Mouse (Mus musculus) naive thymus-derived CD4-positive, alpha-beta T cell, adult 5 months (primary cell): Measurements from ENCODE around the gene Prtn3. TPM values are rescaled to one million over a fixed set of nuclear protein-coding genes. Genes with fewer than 3 reads are reported as not detected.

Experiments used
- polyA plus RNA-seq: library from polyadenylated mRNA; unstranded; fragments of 100-300 nt; shearing (Covaris generic); gene quantifications from one replicate; pipeline ENCODE4 v1.2.1, GENCODE M21; 2017

The Prtn3 gene
- polyA plus RNA-seq: not detected

DNA sequence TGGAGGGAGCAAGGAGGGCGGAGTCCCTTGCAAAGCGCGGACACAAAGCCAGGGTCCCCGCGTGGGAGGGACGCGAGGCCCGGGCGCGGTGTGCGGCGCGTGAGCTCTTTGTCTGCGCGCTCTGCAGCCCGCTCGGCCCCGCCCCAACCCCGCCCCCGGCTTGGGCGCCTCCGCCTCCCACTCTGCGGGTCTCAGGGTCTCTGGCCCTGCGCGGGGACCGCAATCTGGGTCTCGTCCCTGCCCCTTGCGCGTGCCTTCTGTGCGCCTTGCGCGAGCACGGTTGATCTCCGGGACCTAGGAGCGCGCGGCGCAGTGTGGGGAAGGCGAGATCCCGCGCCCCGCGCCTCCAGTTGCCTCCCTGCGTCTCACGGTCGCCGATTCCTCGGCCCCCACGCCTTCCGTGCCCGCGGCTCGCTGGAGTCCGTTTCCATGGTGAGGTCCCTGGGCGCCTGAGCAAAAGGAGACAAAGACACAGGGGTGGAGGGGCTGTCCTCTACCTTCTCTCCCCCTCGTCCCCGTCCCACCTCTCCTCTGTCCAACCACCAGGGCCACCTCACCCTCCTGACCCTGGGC is at the start of gene Prtn3, which contains the start of gene Plppr3:
Gene Prtn3 (plus strand): TSS at position 187 of the 573 bp plus-strand sequence.
Gene Plppr3 (minus strand): TSS at position 345 of the 573 bp plus-strand sequence.

DNA sequence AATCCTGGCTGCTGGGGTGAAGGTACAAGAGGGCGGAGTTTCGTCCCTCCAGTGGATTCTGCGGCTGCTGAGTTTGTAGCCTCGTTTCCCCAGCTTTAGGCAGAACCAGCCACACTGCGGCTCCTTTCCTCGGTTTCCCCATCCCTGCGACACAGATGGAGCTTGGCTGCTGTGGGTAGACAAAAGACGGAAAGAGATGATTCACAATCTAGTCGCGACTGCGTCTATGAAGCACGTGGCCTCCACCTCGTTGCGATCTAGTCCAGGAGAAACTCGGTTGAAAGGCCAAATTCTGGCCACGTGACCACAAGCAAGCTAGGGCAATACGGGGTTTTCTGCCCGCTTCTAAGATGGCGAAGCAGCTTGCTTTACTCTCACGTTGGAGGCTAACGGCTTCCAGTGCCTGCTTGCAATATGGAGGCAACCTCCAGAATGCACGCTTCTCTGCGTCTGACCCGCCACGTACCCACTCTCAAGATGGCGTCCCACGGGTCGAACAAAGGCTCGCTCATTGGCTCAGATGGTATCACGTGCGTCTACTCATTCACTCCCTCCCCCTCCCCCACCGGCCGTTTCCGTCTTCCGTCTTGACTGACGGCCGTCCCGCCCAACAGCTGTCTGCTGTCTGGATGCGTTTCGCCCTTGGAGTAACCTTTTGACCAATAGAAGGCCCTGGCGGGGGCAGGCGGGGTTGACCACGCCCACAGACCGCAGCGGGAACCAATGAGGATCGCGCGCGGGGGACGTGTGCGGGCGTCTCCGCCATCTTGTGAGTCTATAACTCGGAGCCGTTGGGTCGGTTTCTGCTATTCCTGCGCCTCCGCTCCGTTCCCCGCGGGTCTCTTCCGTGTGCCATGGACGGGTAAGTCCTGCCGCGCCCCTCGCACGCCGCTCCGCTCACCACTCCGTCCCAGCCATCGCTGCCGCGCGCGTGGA is 20.1 kb upstream of the Prtn3 start, which contains the start of gene Ptbp1:
Gene Ptbp1 (plus strand): TSS at position 568 of the 936 bp plus-strand sequence.

DNA sequence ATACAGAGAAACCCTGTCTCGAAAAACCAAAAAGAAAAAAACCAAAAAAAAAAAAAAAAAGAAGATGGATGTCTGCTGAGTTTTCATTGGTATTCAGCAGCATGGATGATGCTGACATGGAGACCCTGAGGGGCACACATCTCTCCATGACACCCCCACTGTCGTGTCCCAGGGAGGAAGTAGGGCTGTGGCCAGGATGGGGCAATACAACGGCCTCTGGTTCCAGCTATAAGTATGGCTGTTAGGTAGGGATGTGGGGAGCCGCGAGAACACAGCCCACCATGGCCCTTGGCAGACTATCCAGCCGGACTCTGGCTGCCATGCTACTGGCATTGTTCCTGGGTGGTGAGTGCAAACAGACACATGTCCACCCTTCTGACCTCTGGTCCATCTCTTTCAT is 11.8 kb downstream of the Prtn3 start, which contains the start of gene Elane:
Gene Elane (plus strand): TSS at position 194 of the 400 bp plus-strand sequence.

DNA sequence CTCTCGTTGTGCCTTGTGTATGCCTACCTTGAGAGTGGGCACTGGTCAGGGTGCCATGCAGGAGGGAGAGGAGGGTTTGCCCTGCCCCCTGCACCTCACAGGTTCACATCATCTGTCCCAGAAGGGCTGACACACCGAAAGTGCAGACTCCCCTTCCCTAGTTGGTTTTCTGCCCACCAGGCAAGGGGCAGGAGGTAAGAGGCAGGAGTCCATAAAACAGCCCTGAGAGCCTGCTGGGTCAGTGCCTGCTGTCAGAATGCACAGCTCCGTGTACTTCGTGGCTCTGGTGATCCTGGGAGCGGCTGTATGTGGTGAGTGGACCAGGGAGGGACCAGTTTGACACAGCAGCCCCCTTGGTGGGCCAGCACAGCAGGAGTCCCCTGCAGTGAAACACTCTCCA is 16.4 kb downstream of the Prtn3 start, which contains the start of gene Cfd:
Gene Cfd (plus strand): TSS at position 184 of the 400 bp plus-strand sequence.

DNA sequence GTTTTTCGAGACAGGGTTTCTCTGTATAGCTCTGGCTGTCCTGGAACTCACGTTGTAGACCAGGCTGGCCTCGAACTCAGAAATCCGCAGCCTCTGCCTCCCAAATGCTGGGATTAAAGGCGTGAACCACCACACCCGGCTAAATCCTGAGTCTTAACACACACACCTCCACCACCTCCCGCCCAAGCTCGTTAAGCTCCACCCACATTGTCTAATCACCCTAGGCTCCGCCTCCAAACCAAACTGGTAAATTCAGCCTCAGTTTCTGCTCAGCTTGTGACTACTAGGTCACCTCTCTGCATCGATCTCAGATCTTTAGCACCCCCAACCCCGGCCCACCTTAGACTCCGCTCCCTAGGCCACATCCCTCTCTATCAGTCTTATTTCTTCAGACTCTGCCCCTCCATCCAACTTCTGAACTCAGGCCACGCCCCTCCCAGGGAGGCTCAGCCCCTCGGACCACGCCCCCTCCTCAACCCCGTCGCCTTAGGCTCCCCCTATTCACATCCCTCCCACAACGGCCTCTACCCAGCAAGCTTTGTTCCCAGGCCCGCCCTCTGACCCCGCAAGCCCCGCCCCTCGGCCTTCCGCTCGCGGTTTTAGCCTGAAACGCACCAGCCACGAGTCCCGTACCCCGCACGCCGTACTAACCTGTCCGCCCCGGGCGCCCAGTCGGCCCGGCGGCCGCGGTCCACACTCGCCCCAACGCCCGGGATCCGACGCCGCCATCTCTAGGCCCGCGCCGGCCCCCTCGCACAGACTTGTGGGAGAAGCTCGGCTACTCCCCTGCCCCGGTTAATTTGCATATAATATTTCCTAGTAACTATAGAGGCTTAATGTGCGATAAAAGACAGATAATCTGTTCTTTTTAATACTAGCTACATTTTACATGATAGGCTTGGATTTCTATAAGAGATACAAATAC is 34.2 kb downstream of the Prtn3 start, which contains the start of gene Med16:
Gene Med16 (minus strand): TSS at position 757 of the 925 bp plus-strand sequence.

DNA sequence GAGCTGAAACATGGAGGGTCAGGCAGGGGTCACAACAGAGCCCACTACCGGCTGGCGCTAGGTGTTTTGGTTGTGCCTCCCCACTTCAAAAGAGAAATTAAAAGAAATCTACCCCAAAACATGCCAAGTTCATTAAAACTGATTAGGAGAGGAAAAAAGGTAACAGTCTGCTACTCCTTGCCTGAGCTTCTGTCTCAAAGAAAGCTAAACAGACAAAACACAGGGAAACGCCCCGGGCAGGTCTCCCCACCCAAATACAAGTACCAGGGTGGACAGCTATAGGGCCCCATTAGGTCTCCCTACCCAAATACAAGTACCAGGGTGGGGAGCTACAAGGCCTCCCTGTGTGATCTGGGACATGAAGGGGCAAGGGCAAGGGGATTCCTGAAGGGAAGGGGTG is 36.3 kb downstream of the Prtn3 start, which contains the start of gene Gm26602:
Gene Gm26602 (plus strand): TSS at position 301 of the 400 bp plus-strand sequence.

DNA sequence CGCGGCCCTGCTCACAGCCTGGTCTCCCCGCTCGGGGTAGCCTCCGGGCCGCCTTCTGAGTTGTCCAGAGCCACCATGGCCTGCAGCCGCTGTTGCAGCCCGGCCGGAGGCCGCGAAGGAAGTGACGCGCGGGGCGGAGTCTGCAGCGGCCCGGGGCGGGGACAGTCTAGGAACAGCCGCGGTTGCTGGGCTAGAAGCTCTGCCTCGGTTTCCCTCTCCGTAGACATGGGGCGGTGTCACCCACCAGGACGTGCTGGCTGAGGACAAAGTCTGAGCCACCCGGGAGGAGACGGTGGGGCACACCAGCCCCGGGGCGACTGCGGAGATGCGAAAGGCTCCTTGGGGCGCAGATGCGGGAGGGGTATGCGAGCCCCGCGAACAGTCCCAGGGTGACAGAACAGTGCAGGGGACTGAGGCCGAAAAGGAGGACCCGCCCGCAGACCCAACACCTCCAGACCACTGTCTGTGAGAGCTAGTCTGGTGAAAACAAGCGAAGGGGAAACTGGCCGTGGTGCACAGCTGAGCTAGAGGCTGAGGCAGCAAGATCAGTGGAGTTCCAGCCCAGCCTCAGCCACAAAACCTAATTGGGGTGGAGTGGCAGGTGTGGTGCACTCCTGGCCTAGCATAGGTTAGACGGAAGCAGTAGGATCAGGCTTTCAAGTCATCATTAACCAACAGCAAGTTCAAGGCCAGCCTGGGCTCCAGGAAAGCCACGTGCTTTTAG is 42.7 kb downstream of the Prtn3 start, which contains the start of gene Kiss1r:
Gene Kiss1r (plus strand): TSS at position 164 of the 724 bp plus-strand sequence.

DNA sequence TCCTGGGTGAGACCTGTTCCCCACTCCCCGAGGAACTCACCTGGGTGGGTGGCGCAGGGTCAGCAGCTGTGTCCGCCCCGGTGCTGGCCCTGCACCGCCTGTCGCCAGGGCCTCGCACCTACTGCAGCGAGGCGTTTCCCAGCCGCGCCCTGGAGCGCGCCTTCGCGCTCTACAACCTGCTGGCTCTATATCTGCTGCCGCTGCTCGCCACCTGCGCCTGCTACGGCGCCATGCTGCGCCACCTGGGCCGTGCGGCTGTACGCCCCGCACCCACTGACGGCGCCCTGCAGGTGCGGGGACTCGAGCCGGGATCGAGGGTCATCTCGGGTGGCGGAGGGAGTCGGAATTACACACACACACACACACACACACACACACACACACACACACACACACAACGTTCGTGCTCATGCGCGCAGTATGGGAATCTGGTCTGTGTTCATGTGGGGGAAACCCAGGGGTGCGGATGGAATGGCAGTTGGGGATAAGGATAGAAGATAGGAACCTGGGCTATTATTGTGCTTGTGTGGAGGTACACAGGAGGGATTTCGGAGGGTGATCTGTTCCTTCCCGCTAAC is 46.8 kb downstream of the Prtn3 start, which contains the start of gene R3hdm4:
Gene R3hdm4 (minus strand): TSS at position 251 of the 578 bp plus-strand sequence.

DNA sequence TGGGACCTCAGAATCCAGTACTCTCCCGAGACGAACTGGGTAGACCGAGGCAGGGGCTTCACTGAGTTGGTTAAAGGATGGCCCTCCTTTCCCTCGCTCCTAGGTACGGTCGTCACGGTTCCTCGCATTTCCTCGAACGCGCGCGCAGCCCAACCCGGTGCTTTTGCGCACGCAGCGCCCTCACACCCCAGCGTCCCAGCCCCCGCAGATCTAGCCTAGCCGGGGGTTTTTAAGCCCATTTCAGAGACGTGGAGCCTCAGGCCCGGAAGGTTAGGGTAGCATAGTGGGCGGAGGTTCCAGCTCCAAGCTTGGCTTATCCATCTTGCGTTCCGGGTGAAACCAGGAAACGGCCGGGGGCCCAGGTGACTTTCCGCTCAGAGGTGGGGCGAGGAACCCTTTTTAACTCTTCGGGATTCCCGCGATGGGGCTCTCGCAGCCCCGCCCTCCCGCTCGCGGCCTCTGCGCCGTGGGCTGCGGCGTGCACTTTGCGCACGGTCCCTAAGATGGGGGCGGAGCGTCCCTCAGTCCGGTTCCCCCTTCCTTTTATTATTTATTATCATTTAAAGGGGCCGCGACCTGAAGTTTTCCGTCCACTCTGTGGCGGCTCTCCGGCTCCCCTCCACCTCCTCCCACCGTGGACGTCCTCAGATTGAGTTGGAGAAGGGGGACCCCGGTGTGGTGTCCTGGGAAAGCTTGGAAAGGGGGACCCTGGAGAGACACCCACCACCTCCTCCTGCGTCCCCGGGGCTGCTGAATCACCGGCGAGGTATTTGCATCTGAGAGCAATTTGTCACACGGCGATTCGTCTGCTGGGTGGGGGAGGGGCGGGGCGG is 52.4 kb downstream of the Prtn3 start, which contains the start of gene Arid3a:
Gene Arid3a (plus strand): TSS at position 553 of the 833 bp plus-strand sequence.

Other genes with a start within 250 kb of the Prtn3 start
- gene Shc2, start 236.6 kb upstream of the Prtn3 start, polyA plus RNA-seq: not detected
- gene Odf3l2, start 228.7 kb upstream of the Prtn3 start, polyA plus RNA-seq: not detected
- not detected for gene Madcam1, start 209.9 kb upstream of the Prtn3 start, polyA plus RNA-seq
- 24.9 TPM for gene Tpgs1, start 205.1 kb upstream of the Prtn3 start, polyA plus RNA-seq
- 81.2 TPM for gene Cdc34, start 192.3 kb upstream of the Prtn3 start, polyA plus RNA-seq
- 0.90 TPM for gene Gzmm, start 185.5 kb upstream of the Prtn3 start, polyA plus RNA-seq
- 151 TPM for gene Bsg, start 170.0 kb upstream of the Prtn3 start, polyA plus RNA-seq
- gene Hcn2, start 157.8 kb upstream of the Prtn3 start, polyA plus RNA-seq: not detected
- gene Polrmt, start 127.9 kb upstream of the Prtn3 start, polyA plus RNA-seq: 45.2 TPM
- gene Fgf22, start 119.4 kb upstream of the Prtn3 start, polyA plus RNA-seq: 0.21 TPM
- 59.0 TPM for gene Rnf126, start 107.5 kb upstream of the Prtn3 start, polyA plus RNA-seq
- gene Fstl3, start 97.2 kb upstream of the Prtn3 start, polyA plus RNA-seq: 0.52 TPM
- gene Prss57, start 83.5 kb upstream of the Prtn3 start, polyA plus RNA-seq: not detected
- 1.4 TPM for gene Palm, start 80.9 kb upstream of the Prtn3 start, polyA plus RNA-seq
- not detected for gene Misp, start 53.5 kb upstream of the Prtn3 start, polyA plus RNA-seq
- gene Ptbp1, start 20.0 kb upstream of the Prtn3 start, polyA plus RNA-seq: 654 TPM
- 12.7 TPM for gene Plppr3, start 158 bp downstream of the Prtn3 start, polyA plus RNA-seq
- not detected for gene Elane, start 11.8 kb downstream of the Prtn3 start, polyA plus RNA-seq
- not detected for gene Cfd, start 16.4 kb downstream of the Prtn3 start, polyA plus RNA-seq
- 36.7 TPM for gene Med16, start 34.4 kb downstream of the Prtn3 start, polyA plus RNA-seq
- gene Gm26602, start 36.4 kb downstream of the Prtn3 start, polyA plus RNA-seq: 16.0 TPM
- gene Kiss1r, start 42.5 kb downstream of the Prtn3 start, polyA plus RNA-seq: 0.34 TPM
- gene R3hdm4, start 46.7 kb downstream of the Prtn3 start, polyA plus RNA-seq: 135 TPM
- gene Arid3a, start 52.6 kb downstream of the Prtn3 start, polyA plus RNA-seq: 4.1 TPM
- gene Wdr18, start 85.7 kb downstream of the Prtn3 start, polyA plus RNA-seq: 75.5 TPM
- gene Grin3b, start 96.2 kb downstream of the Prtn3 start, polyA plus RNA-seq: not detected
- gene Tmem259, start 109.9 kb downstream of the Prtn3 start, polyA plus RNA-seq: 31.5 TPM
- gene Cnn2, start 114.1 kb downstream of the Prtn3 start, polyA plus RNA-seq: 595 TPM
- gene Abca7, start 122.0 kb downstream of the Prtn3 start, polyA plus RNA-seq: 64.3 TPM
- gene Arhgap45, start 142.2 kb downstream of the Prtn3 start, polyA plus RNA-seq: 1,026 TPM
- 108 TPM for gene Polr2e, start 165.3 kb downstream of the Prtn3 start, polyA plus RNA-seq
- 302 TPM for gene Gpx4, start 172.7 kb downstream of the Prtn3 start, polyA plus RNA-seq
- 74.3 TPM for gene Sbno2, start 231.1 kb downstream of the Prtn3 start, polyA plus RNA-seq
- gene Stk11, start 241.3 kb downstream of the Prtn3 start, polyA plus RNA-seq: 60.7 TPM